Mouse (Mus musculus): ENCODE data around the gene Zdhhc1.

DNA sequence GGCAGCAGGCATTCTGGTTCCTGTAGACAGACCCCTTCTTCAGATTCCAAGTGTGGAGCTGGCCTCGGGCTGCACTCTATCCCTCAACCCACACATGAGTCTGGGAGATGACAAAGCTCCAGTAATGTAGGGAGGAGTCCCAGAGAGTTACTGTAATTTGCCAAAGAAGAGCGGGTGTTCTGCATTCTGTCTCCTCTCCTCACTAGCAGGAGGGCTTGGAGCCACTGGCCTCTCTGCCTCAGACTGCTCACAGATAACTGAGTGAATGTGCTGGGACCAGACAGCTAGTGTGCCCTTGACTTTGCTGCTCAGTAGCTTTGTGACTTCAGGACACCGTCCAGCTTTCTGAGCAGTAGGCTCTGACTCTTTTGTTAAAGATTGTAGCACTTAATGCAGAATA is 18.9 kb downstream of the Zdhhc1 start:
- TF ChIP-seq EP300 (IDR thresholded peaks at IDR 0.05; ENCODE audit: low read depth) (no peak), CTCF (IDR thresholded peaks at IDR 0.05; ENCODE audit: low read depth) (no peak)
